Mouse (Mus musculus): ENCODE results near the gene Hes3.

Gene Hes3

DNA sequence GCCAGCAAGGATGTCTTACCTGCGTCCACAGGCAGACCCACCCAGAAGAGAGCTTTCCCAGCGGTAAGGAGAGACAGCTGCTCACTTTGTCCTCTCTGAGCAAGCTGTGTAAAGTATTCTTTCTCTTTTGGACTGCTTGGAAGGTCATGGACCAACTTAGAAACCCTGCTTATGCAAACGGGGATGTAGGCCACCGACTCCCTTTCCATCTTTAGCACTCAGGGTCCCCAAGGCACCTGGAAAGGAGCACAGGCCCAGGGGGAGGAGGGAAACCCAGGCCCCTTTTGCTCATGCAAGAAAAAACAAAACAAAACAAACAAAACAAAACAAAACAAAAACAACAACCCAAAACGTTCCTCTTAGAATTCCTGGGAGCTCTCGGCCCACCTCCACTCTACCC lies at the start of gene Hes3:
Gene Hes3, minus strand, starts transcription at position 101 of the 400 bp plus-strand sequence.
- DNase-seq (ENCODE audit: low spot score), result no peak

DNA sequence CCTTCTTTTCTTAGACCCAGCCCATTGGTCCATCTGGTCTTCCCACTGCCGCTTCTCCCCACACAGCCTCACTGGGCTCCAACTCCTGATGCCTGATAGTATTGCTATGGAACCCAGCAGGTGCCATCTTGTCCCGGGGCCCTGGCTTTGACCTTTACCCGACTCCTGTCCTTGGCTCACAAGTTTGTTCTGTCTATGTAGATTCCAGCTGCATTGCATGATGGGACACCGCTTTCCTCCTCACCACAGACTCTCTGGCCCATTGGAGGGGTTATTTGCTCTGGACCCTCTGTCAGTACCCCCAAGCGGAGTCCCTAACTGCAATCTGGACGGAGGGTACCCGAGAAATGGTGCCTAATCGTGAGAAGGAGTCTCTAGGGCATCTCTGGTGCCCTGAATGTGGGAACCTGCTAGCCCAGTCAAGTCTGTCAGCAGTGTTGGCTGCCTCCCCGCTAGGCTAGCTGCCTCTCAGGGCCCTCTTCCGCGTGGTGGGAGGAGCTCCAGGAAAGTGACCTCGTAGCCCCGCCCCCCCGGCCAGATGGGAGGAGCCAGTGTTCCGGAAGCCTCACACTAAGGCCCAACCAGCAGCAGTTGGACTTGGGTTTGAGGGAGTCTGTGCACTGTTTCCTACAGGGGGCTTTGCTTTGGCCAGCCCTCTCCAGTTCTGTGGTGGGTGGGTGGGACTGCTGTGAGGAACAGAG lies 49.3 kb upstream of the Hes3 start:
- no peak for DNase-seq (ENCODE audit: low spot score)

DNA sequence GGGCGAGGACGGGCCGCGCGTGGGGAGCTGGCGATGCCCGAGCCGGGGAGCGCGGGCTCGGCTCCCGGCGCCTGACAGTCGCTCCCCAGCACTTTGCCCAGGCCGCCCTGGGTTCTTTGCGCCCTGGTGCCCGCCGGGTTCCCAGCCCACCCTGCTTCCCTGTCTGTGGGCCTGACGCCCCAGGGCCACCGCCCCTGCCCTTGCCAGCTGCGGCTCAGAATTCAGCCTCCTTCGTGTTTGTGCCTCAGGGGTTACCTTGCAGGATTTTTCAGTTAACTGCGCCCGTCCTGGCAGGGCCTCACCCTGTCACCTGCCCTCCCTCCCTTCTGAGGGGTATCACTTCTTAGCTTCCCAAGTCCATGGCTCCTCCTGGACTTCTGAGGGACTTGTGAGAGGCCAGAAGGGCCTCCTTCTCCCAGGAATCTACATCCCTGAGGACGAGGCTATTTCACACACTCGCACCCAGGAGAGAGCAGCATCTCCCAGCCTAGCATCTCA lies 47.9 kb upstream of the Hes3 start:
- peak; percentile 23 for DNase-seq (ENCODE audit: low spot score)

DNA sequence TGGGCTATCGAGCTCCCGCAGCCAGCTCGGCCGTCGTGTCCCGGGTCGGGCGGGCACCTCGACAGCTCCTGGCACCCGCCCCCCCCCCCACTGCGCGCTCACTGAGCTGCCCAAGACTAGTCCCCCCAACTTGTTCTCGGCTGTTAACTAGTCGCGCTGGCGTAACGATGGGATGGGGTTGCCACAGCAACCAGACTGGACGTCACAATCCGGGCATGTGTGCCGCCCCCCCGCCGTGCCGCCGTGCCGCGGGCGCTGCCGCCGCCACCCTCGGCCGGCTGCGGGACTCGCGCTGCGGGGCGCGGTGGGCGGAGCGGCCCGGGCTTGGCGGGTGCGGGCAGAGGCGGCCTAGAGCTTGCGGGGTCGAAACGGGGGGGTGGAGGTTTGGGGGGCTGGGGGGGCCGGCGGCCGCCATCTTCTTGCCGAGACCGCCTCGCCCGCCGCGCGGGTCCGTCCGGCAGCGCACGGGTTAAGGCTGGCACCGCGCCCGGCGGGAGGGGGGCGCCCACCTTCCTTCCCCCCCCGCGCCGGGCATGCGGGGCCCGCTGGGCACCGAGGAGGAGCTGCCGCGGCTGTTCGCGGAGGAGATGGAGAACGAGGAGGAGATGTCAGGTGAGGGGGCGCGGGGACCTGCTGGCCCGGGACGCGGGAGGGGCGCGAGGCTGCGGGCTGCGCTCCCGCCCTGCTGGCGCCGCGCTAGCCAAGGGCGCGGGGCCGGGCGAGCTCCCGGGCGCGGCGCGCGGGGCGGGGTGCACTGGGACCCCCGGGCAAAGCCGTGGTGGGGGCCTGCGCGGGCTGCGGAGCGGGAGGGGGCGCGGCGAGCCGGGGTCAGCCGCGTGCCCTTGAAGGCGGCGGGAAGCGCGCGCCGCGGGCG lies 47.2 kb upstream of the Hes3 start, which contains the start of gene Chd5:
Gene Chd5, plus strand, starts transcription at position 233 of the 874 bp plus-strand sequence.
- DNase-seq (ENCODE audit: low spot score), result no peak

DNA sequence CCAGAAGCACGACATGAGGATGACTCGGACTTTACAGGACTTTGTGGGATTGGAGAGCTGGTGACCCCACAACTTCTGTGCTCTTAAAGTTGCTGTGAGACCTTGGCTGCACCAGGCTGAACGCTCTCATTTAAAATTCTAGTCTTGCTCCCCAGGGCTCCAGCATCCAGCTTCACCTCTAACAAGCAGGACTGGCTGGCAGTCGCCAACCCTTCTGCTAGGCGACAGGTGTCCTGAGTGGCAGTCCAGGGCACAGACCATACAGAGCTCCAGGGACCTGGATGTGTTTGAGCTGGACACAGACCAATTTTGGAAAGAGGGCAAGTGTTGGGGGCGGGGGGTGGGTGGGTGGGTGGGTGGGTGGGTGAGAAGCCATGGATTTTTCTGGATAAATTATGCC lies 46.3 kb upstream of the Hes3 start:
- DNase-seq (ENCODE audit: low spot score), result no peak

DNA sequence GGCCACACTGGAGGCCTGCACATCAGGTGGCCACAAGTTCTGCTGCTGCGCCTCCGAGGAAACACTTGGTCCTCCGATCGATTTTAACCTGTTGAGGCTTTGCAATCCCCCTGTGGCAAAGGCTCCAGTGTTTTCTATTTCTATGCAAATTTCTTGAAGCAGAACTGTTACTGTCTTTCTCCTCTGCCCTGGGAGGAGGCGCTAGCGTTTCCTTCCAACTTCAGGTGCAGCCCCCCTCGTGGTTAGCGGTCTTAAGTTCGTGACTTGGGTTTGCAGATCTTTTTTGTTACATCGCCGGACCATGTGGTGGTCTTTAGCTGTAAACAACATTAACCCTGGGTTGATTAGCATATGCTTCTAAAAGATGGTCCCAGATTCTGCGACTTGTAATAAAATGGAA lies 42.1 kb upstream of the Hes3 start:
- DNase-seq (ENCODE audit: low spot score), result no peak

DNA sequence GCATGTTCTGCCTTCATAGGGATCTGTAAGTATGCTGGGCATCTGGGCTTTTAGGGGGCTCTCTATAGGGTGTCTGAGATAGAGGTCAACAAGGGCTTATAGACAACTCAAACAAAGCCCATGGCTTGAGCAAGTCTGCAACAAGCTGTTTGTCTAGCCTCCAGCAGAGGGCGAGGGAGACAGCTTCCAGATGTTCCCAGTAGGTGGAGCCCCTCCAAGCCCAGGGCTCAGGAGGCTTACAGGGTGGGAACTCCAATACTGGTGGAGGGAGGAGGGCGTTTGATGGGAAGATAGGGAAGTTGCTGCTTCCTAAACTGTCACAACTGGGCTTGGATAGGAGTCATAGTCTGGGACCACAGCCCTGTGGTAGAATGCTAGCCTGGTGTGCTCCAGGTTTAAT lies 41.5 kb upstream of the Hes3 start:
- peak; percentile 87 for DNase-seq (ENCODE audit: low spot score)

DNA sequence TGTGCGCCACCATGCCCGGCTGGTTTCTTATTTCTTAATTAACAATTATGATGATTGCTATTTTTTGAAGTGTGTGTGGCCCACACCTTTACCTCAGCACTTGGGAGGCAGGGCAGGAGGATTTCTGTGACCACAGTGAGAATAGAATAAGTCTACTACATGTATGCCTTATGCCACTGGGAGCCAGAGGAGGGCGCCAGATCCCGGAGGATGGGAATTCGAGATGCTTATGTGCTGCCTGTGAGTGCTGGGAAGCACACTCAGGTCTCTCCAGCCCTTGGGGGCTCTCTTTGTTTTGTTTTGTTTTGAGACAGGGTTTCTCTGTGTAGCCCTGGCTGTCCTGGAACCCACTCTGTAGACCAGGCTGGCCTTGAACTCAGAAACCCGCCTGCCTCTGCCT lies 37.2 kb upstream of the Hes3 start:
- DNase-seq (ENCODE audit: low spot score), result peak; percentile 69

DNA sequence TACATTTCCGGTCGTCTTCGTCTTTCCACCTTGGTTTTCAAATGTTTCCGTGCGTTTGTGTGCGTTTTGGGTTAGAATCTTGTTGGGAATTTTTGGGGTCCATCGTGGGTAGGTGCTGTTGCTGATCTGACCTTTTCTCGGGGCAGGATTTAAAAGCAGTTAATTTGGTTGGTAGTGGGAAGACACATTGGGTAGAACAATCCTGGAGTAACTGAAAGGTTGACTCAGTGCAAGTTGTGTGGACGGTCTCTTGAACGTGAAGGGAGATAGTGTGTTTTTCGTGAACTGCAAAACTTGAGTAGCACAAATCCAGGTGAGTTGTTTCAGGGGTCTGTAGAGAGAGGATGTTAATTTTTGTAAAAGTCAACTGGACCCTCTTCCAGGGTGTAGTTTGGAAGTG lies 35.1 kb upstream of the Hes3 start:
- DNase-seq (ENCODE audit: low spot score), result no peak

DNA sequence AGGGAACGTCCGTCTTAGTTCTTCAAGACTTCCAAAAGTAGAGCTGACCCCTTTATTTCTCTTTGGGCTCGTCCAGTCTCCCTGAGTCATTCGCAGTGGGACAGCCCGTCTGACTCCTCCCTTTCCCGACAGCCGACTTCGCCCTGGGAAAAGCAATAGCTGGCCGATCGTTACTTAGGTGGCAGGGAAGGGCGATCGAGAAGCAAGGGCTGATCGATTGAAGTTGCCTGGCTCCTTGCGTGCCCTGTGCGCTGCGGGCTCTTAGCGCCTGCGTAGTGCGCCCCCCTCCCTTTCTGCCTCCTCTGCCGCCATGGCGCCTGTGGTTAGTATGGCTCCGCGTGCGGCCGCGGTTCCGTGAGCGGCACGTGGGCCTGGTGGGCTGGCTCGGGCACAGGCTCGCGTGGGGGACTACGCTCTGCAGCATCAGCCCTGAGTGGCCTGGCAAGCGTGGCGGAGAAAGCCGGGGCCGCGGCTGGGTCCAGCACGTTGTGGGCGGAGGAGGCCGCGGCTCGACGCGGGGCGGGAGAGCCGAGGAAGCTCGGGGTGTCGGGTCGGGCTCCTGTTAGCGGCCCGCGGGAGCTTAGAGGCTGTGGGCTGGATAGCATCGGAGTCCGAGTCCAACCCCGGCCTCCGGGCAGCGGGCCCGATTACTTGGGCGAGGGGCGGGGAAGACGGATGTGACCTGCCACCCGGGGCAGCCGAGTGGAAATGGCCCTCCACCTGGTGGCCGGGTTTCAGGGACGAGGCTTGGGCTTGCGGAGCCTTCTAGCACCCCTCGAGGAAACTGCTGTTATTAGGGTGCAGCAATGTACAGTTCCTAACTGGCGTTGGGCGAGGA lies 34.3 kb upstream of the Hes3 start, which contains the start of gene Rpl22:
Gene Rpl22, plus strand, starts transcription at position 169 of the 838 bp plus-strand sequence.
- DNase-seq (ENCODE audit: low spot score), result peak; percentile 98

DNA sequence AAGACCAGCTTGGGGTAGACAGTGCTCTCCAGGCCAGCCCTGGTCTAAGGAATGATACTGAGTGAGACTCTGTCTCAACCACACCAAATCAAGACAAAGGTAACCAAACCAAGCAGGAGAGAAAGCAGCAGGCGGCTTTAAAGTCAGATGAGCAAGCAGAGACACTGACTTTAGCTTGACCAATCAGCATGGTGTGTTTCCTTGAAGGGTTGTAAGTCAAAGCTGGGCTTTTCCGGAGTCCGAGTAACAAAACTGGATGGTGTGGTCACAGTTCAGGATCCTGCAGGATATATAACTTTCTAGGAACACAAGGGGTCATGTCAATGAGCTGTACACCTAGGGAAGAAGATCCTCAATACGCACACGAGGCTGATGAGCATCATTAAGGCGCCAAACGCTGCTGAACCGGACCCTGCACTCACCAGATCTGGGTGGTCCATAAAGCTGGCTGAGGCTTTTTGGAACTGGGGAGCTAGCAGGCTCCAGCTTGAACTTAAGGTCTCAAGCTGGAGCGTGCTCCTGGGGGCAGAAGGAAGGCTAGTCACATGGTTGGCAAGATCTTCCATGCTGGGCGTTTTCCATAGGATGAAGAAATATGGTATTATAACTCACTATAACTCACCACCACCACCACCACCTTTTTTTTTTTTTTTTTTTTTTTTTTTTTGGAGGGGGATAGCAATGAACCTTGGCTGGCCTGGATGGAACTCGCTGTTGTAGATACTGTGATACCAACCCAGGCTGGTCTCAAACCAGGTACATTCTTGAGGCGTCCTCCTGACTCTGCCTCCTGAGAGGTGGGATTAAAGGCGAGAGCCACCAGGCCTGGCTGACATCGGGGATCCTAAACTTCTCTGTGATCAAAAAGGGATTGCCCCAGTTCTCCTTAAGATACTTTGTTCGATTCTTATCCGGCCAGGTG lies 33.4 kb upstream of the Hes3 start:
- DNase-seq (ENCODE audit: low spot score), result no peak

DNA sequence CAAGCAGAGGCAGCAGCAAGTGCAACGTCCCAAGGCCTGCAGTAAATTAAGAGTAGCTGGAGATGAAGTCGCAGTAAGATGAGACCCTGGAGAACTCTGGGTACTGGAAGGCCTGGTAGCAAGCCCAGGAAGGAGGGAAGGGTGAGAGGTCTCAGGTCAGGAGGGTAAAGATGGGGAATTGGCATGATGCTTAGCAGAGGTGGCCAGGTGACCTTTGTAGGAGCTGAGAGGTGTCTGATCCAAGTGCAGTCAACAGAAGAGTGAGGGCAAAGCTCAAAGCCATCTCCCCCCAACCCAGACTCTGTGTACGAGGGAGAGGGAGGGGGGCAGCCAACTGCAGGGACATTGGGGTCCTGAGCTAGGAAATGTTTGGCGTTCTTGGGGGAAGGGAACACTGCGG lies 30.0 kb upstream of the Hes3 start:
- no peak for DNase-seq (ENCODE audit: low spot score)

DNA sequence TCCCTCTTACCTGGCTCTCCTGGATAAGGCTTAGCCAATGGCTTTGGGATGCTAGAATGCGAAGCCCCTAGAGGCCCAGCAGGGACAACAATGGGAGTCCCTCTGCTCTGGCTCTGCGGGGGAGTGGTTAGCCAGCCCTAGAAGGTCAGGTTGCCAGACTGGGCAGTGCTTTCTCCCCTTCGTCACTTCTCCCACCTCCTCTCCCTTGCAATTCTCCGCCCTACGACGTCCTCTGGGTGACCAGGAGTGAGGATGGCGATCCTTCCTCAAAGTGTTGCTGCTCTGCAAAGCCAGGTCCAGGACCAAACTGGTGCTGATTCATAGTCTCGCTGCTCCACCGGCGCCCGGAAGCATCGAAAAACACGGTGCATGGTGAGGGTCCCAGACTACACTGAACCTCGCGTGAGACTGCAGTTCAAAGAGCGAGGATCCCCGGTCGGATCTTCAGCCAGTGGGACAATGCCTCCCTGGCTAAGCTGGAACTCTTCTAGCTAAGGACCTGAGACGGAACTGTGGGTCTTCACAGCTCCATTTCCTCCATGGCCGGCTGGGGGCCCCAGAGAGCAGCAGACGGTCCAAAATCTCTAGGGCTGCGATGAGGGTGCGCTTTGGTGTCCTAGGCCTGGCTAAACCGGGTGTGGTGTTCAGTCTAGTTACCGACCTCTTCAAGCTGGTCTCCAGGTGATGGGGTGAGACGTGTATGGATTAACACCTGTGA lies 27.2 kb upstream of the Hes3 start, which contains the start of gene Rnf207:
Gene Rnf207, minus strand, starts transcription at position 477 of the 718 bp plus-strand sequence.
- peak; percentile 86 for DNase-seq (ENCODE audit: low spot score)

DNA sequence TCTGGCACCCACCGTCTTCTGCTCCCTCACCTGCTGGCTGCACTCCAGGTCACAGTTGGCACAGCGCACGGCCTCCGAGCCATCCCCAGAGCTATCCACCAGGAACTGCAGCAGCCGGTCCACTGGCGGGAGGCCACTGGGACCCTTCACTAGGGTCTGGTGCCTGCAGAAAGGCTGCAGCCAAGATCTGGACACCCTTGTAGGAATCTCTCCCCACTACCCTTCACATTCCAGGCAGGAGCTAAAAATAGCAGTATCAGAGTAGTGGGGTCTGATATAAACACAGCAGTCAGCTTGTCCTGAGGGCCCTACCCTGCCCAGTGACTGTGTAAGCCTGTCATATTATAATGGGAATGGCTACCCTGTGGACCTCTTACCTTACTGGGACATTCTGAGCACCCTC lies 26.2 kb upstream of the Hes3 start:
- no peak for DNase-seq (ENCODE audit: low spot score)

DNA sequence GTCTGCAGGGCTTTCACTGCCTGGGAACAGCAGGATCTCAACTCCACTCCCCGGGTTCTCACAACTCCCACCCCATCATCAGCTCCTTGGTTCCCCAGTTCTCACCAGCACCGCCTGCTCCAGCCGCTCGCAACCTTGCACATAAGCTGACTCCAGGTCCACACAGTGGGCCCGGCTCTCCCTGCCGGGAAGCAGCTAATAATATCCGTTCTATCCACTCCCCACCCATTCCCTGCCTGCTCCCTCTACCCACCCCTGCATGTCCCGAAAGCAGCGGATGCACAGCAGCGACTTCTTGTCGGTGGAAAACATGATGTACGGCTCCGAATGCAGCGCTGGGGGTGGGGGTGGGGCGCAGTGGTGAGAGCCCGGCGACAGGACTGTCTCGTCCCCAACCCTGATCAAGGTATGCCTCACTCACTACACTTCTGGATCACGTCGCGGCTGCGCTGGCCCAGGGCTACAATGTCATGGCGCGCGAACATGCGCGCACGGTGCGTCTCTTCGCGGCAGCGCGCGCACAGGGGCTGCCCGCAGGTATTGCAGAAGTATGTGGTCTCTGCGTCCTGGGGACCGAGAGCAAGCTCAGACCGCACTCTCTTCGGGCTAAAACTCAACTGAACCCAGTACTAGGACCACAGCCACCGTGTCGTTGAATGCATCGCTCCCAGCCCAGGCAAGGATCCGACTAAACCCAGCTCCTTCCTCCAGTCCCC lies 24.2 kb upstream of the Hes3 start:
- no peak for DNase-seq (ENCODE audit: low spot score)

DNA sequence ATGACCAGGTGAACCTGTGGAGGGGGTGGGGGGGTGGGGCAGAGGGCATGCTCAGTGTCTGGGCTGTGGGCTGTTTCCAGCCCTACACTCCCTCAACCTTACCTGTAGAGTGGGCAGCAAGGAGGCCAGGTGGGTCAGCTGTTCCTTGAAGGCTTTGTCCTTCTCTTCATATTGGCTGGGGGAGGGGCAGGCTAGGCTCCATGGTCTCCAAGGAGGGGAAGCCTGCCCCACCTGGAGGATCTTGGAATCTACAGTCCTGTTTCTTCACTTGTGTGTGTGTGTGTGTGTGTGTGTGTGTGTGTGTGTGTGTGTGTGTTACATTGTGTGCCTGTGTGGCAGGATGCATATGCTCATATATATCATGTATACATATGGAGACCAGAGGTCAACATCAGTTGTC lies 22.5 kb upstream of the Hes3 start:
- DNase-seq (ENCODE audit: low spot score), result peak; percentile 70

DNA sequence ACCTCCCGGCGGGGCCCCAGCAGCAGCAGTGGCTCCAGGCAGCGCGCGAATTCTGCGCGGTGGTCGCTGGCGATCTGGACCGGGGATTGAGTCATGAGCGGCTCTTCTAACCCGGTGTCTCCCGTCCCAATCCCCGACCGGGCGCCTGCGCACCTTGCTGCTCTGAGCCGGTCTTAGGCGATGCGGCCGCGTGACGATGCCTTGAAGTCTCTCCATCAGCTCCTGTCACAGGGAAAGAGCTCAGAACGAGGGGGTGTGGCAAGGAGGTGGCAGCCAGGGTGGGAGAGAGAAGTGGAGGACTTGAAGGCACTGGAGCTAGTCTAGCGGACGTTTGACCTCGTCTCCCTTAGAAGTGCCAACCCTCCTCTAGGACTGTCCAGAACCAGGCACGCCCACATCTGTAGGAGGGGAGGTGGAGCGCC lies 21.8 kb upstream of the Hes3 start:
- DNase-seq (ENCODE audit: low spot score), result no peak

DNA sequence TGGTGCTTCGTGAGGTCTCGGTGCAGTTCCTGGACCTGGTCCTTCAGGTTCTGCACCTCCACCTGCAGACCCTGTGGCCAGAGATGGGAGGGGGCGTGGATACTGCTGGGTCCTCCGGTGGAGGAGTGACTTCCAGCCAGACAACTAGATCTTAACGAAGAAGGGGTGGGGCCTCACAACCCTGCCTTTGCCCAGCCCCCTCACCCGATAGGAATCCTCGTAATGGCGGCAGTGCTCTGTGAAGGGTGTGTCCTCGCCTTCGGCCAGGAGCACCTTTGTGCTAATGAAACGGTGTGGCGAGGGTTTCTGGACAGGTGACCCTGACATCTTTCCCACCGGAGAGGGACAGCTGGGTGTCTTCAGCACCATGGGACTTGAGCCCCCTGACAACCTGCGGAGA lies 20.7 kb upstream of the Hes3 start:
- no peak for DNase-seq (ENCODE audit: low spot score)

DNA sequence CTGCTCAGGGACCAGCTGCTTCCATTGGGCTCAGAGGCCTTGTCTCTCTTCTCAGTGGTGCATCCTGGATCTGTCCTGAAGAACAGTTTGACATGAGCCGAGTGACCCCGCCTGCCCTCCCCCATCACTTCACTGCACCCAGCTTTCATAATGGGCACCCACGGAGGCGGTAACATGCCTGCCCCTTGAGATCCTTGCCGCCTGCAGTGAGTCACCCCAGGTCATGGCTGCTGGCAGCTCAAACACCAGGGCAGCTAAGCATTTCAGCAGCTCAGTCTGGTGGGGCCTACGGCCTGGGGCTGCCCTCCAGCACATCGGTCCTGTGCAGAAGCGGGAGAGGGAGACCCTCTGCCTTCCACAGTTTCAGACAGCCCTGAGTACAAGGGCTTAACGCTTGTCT lies 16.1 kb upstream of the Hes3 start:
- DNase-seq (ENCODE audit: low spot score), result no peak

DNA sequence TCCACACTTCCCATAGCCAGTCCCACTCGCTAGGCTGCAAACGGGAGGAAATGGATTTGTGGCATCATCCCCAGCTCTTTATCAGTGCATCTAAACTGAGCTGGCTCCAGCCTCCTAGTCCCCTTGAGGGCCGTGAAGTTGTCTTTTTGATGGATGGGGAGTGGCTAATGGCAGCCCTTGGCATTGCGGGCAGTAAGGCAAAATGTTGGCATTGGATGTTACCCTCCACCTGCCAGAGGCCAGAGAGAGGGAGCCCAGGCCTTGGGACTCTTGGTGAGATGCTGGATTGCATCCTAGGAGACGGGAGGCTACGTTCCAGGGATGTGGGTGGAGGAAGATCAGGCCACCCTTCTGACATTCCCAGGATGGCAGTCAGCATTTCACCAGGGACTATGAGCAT lies 14.5 kb upstream of the Hes3 start:
- DNase-seq (ENCODE audit: low spot score), result peak; percentile 94
